Mouse (Mus musculus) stomach, postnatal 0 days (tissue): ENCODE results near the gene 1700018B08Rik. TPM values are rescaled to one million over a fixed set of nuclear protein-coding genes. Genes with fewer than 3 reads are reported as not detected.
A peak's percentile ranks its signal among the peaks of the same experiment; 100 is the strongest.

Experiments
- ATAC-seq: fragments of 200-750 bp; cut with Nextera tagmentation; 2 replicates; pipeline ENCODE4 v1.8.0; 2017; ENCODE audit not compliant: low FRiP score, low TSS enrichment
- DNase-seq: peaks from one replicate; pipeline ENCODE4 v3.0.0-alpha.2; 2016; ENCODE audit warnings: low spot score
- H3K27ac ChIP-seq: fragments of 300-500 bp; sonication (generic); replicated peaks from 2 replicates; pipeline ENCODE4 v1.5.1; 2014; ENCODE audit warnings: mild to moderate bottlenecking, control low read depth
- H3K27me3 ChIP-seq: fragments of 300-500 bp; sonication (generic); 2 replicates; pipeline ENCODE4 v1.6.1; 2014; ENCODE audit warnings: low read length; ENCODE audit not compliant: control insufficient read depth, insufficient read depth
- H3K36me3 ChIP-seq: fragments of 300-500 bp; sonication (generic); 2 replicates; pipeline ENCODE4 v1.6.1; 2014; ENCODE audit warnings: low read length, mixed read lengths; ENCODE audit not compliant: control insufficient read depth, insufficient read depth
- H3K4me1 ChIP-seq: fragments of 300-500 bp; sonication (generic); replicated peaks from 2 replicates; pipeline ENCODE4 v1.6.1; 2014; ENCODE audit warnings: antibody characterized with exemption; ENCODE audit not compliant: control insufficient read depth, insufficient read depth
- H3K4me2 ChIP-seq: fragments of 300-500 bp; sonication (generic); replicated peaks from 2 replicates; pipeline ENCODE4 v1.6.1; 2014; ENCODE audit warnings: low read depth, mild to moderate bottlenecking, control low read depth, moderate library complexity
- H3K4me3 ChIP-seq: fragments of 300-500 bp; sonication (generic); 2 replicates; pipeline ENCODE4 v1.5.1; 2014; ENCODE audit warnings: low read depth, low read length, control low read depth
- H3K9ac ChIP-seq: fragments of 300-500 bp; sonication (generic); 2 replicates; pipeline ENCODE4 v1.6.1; 2014; ENCODE audit warnings: mild to moderate bottlenecking, low read length, control low read depth, mixed read lengths
- H3K9me3 ChIP-seq: fragments of 300-500 bp; sonication (generic); 2 replicates; pipeline ENCODE4 v1.6.1; 2016; ENCODE audit warnings: low read length; ENCODE audit not compliant: control insufficient read depth
- CTCF ChIP-seq: IDR thresholded peaks from 2 replicates; pipeline ENCODE4 v1.5.1; 2016; ENCODE audit warnings: antibody characterized with exemption, low read depth, mild to moderate bottlenecking, moderate library complexity
- EP300 ChIP-seq: optimal IDR thresholded peaks from 2 replicates; pipeline ENCODE3; 2016; ENCODE audit warnings: antibody characterized with exemption
- WGBS: fragments of 180-500 bp; shearing (Covaris S2); extraction: QIAGEN DNeasy Blood & Tissue Kit; methylation state at CpG from one replicate; pipeline ENCODE4 v1.1.7; 2014; 5-methylcytosine and 5-hydroxymethylcytosine counted together
- polyA plus RNA-seq: library from polyadenylated mRNA; unstranded; fragments of >200 nt; fragmentation: Nextera tagmentation; extraction: Ambion mirVana; gene quantifications from 2 replicates; pipeline ENCODE4 v1.2.1, GENCODE M21; 2015

Gene 1700018B08Rik
- polyA plus RNA-seq, 1 experiment from 2014 or later = not detected

- 5% methylated on average over 12 of the region's 12 CpGs for WGBS
- Histone ChIP-seq H3K27ac (no peak overlapping the region), H3K9ac (no peak overlapping the region), H3K4me2 (no peak overlapping the region), H3K27me3 (no peaks in the 10 kb centered on the region), H3K9me3 (no peaks in the 10 kb centered on the region), H3K4me1 (no peaks in the 10 kb centered on the region), H3K36me3 (no peaks in the 10 kb centered on the region), H3K4me3 (no peak overlapping the region)
- DNase-seq = peak; percentile 85
- TF ChIP-seq CTCF (peak; percentile 99), EP300 (no peak)
- ATAC-seq = peak; percentile 81
These were observed 30.7 kb downstream of the 1700018B08Rik start for GRCm38 (mm10) chr8:121513429-121513828.

GRCm38 (mm10) chr8:121511751-121512150 is 32.4 kb downstream of the 1700018B08Rik start:
- Histone ChIP-seq H3K27ac (no peak overlapping the region), H3K4me2 (no peak overlapping the region), H3K36me3 (no peaks in the 10 kb centered on the region), H3K4me3 (no peak overlapping the region), H3K9ac (no peak overlapping the region), H3K9me3 (no peaks in the 10 kb centered on the region), H3K27me3 (no peaks in the 10 kb centered on the region), H3K4me1 (no peaks in the 10 kb centered on the region)
- TF ChIP-seq EP300 = no peak
- no peak for TF ChIP-seq CTCF
- ATAC-seq = no peak
- 53% methylated on average over 9 of the region's 9 CpGs for WGBS
- DNase-seq = no peak

GRCm38 (mm10) chr8:121497621-121498020 is 46.5 kb downstream of the 1700018B08Rik start:
- Histone ChIP-seq H3K27me3 (no peaks in the 10 kb centered on the region), H3K9ac (no peak overlapping the region), H3K4me2 (no peak overlapping the region), H3K4me3 (no peak overlapping the region), H3K36me3 (no peaks in the 10 kb centered on the region), H3K9me3 (no peaks in the 10 kb centered on the region), H3K27ac (no peak overlapping the region), H3K4me1 (no peaks in the 10 kb centered on the region)
- DNase-seq = no peak
- TF ChIP-seq CTCF (peak; percentile 30), EP300 (no peak)
- ATAC-seq = no peak
- WGBS = 75% methylated on average over 6 of the region's 6 CpGs

- H3K27me3 ChIP-seq = no peaks in the 10 kb centered on the region
- 56% methylated on average over 9 of the region's 9 CpGs for whole genome bisulfite sequencing
- no peak for DNase-seq
- no peak overlapping the region for H3K27ac ChIP-seq
- no peaks in the 10 kb centered on the region; the same call in 1 of the 2 replicates for H3K36me3 ChIP-seq
- no peaks in the 10 kb centered on the region for H3K4me1 ChIP-seq
- H3K4me2 ChIP-seq = no peak overlapping the region
- ATAC-seq = no peak
- no peak overlapping the region for H3K9ac ChIP-seq
- no peaks in the 10 kb centered on the region for H3K9me3 ChIP-seq
- TF ChIP-seq EP300 (no peak), CTCF (no peak)
- H3K4me3 ChIP-seq = no peak overlapping the region
These were observed 52.5 kb downstream of the 1700018B08Rik start for GRCm38 (mm10) chr8:121491633-121492032.

- H3K4me1 ChIP-seq = 0 out of 2 replicates have a peak, but pooled peaks cover 3% of the 10 kb centered on the region
- no peak overlapping the region for H3K27ac ChIP-seq
- ATAC-seq (no peak), DNase-seq (no peak)
- no peaks in the 10 kb centered on the region for H3K27me3 ChIP-seq
- WGBS = 50% methylated on average over 23 of the region's 23 CpGs
- no peak overlapping the region for H3K9ac ChIP-seq
- TF ChIP-seq CTCF (no peak), EP300 (no peak)
- no peak overlapping the region for H3K4me3 ChIP-seq
- H3K36me3 ChIP-seq = no peaks in the 10 kb centered on the region
- no peaks in the 10 kb centered on the region for H3K9me3 ChIP-seq
- H3K4me2 ChIP-seq = no peak overlapping the region
These were observed 59.9 kb downstream of the 1700018B08Rik start for GRCm38 (mm10) chr8:121484072-121484782.

Other genes starting within 250 kb of the 1700018B08Rik start
- gene Fbxo31, start 34.5 kb upstream of the 1700018B08Rik start, polyA plus RNA-seq = 10.0 and 10.9 TPM in 2 replicates
- gene Map1lc3b, start 46.0 kb upstream of the 1700018B08Rik start, polyA plus RNA-seq = 262 and 274 TPM in 2 replicates
- gene Zcchc14, start 108.6 kb upstream of the 1700018B08Rik start, polyA plus RNA-seq = 4.5 and 5.1 TPM in 2 replicates
- 1.7 and 2.1 TPM in 2 replicates for gene Jph3, start 185.3 kb upstream of the 1700018B08Rik start, polyA plus RNA-seq